Mouse (Mus musculus): ENCODE data around the gene Cltrn.

The Cltrn gene

DNA sequence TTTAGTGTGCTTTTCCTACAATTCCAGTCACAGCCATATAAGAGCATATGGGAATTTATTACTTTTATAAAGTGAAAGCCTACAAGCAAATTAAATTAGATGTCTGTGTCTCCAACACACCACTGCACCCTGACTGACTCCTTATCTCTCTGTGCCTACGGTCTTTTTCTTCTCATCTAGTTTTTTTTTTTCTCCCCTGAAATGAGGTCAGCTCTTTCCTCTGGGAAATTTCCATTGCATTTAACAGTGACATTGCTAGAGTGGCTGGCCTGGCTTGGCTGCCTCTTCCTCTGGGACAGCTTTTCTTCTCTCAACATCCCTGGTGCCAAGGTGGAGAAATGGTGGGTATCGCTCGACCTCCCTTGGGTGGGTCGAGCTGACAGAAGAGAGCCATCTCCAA lies at the start of gene Cltrn:
TSS of gene Cltrn (plus strand) at position 249 of the 400 bp plus-strand sequence.
- in situ Hi-C loops (cut with MboI; ENCODE audit: unreplicated experiment in 2 of 2), result no loop called here

DNA sequence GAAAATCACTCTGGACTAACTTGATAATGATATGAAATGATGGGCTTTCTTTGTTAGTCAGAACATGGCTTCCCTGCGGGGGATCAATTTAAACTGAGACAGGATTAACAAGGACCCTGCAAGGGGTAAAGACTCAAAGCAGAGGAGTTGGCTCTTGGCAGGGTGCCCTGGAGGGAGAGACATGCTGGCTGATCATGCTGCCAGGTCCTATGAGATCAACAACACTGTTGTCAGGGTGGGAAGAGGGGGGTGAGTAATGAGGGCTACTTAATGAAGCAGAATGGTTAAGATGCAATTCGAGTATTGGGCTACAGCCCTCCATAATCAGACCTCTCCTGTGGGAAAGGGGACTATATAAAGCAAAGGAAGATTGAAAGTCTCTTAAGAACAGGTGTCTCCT lies 49.7 kb upstream of the Cltrn start:
- in situ Hi-C loops (cut with MboI; ENCODE audit: unreplicated experiment in 2 of 2), result no loop called here

- in situ Hi-C loops (cut with MboI; ENCODE audit: unreplicated experiment in 2 of 2), result no loop called here
Measured at GRCm38 (mm10) chrX:164042069-164042468, 46.6 kb upstream of the Cltrn start.

DNA sequence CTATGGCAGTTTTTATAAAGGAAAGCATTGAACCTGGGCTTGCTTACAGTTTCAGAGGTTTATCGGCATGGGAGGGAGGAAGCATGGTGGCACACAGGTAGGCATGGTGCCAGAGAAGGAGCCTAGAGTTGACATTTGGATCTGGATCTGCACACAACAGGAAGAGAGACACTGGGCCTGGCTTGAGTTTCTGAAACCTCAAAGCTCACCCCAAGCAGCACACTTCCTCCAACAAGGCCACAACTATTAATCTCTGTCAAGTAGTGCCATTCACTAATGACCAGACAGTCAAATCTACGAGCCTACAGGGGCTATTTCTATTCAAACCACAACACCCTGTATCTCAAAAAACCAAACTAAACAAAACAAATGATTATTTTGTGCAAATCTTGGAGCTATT lies 41.9 kb upstream of the Cltrn start:
- in situ Hi-C loops (cut with MboI; ENCODE audit: unreplicated experiment in 2 of 2), result no loop called here

DNA sequence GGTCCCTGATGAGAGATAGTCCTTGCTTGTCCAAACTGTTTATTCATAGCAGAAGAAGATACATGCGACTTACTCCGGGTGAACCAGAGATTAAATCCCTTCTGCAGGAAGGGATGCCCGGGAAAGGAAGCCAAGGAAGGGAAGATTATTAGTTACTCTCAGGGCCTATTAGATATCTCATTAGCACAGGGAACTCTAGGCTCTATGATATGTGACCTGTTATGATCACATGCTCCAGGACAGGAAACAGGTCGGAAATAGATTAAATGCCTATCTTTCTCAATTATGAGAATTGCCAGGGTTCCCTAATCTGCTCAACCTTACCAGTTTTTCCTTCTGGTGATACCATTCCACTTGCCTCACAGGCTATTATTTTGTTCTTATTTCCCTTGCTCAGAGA lies 32.9 kb upstream of the Cltrn start:
- in situ Hi-C loops (cut with MboI; ENCODE audit: unreplicated experiment in 2 of 2), result loop anchor here in 1 of 2 experiments (25.0 kb wide), 1 partner anchor 1118 kb away; no protein-coding TSS in a partner anchor

DNA sequence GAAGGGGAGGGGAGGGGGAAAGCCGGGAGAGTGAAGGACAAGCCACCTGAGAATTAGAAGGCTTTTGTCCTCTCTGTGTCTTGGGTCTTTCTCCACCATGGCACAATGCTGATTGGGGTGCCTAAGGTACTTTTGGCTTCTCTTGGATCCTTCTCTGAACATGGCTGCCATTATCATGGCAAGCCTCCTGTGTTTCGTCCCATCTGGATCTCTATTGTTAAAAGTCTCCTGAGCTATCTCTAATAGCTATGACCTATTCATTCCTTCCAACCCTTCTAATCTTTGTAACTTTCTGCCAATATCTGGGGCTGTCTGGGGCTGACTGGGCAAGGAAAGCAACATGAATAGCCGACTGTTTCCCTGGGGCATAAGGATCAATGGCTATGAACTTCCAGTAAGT lies 30.1 kb upstream of the Cltrn start:
- in situ Hi-C loops (cut with MboI; ENCODE audit: unreplicated experiment in 2 of 2), result loop anchor here in 1 of 2 experiments (25.0 kb wide), 1 partner anchor 1121 kb away; no protein-coding TSS in a partner anchor

GRCm38 (mm10) chrX:164059070-164059469 lies 29.6 kb upstream of the Cltrn start:
- in situ Hi-C loops (cut with MboI; ENCODE audit: unreplicated experiment in 2 of 2), result loop anchor here in 1 of 2 experiments (25.0 kb wide), 1 partner anchor 1122 kb away; no protein-coding TSS in a partner anchor

DNA sequence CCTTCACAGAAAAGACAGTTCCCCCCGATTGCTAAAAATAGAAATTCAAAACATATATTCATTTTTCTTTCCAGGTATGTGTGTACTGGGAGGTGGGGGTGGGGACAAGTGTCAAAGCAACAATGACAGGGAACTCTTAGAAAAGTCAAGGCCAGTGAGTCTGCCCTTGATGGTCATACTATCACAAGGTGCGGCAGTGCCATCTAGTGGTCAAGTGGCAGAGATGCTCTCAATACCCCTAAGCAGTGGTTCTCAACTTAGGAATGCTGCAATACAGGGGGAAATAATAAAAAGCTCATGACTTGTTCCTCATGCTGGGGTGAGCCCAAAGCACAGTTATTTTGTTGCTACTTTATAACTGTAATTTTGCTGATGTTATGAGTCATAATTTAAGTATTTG lies 22.4 kb upstream of the Cltrn start:
- in situ Hi-C loops (cut with MboI; ENCODE audit: unreplicated experiment in 2 of 2), result loop anchor here (10.0 to 25.0 kb wide), 2 partner anchors 241 to 1129 kb away; no protein-coding TSS in a partner anchor

GRCm38 (mm10) chrX:164068968-164069367 lies 19.7 kb upstream of the Cltrn start:
- in situ Hi-C loops (cut with MboI; ENCODE audit: unreplicated experiment in 2 of 2), result loop anchor here (10.0 to 25.0 kb wide), 2 partner anchors 244 to 1132 kb away; no protein-coding TSS in a partner anchor

DNA sequence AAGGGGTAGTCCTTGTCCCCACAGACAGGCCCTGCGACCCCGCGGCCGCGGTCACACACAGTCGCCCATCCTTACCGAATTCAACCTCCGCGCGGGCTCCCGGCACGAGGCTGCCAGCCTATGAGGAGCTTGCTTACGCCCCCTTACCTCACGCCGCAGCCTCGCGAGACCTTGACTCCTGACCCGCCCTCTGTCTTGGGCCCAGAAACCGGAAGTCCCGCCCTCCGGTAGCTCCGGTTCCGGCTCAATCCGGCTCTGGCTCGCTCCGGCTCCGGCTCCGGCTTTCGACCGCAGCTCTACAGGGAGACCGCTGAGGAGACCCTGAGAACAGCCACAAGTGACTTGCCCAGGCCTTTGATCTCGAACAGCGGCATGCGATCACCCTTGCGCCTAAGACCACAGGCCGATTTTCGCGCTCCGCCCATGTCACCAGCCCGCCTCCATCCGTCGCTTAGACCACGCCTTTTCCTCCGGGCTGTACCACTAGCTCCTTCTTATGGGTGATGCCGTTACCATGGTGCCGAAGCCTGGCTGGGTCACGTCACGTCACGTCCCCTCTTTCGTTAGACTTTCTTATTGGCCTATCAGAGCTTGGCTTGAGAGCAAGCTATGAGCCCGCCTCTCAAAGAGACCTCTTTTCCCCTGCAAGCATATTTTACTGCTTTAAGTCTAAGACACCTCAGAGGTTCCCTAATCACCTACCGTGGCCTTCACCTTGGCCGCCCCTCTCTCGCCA lies 12.4 kb upstream of the Cltrn start, which contains the start of gene Siah1b:
TSS of gene Siah1b (minus strand) at position 454 of the 736 bp plus-strand sequence.
- in situ Hi-C loops (cut with MboI; ENCODE audit: unreplicated experiment in 2 of 2), result loop anchor here (5.0 to 10.0 kb wide), 3 partner anchors 341 to 1189 kb away; partner anchors contain the start of genes Piga (in 1 of the 2) and Syap1 (in 1 of the 2)

- in situ Hi-C loops (cut with MboI; ENCODE audit: unreplicated experiment in 2 of 2), result no loop called here
Measured at GRCm38 (mm10) chrX:164082030-164082429, 6.6 kb upstream of the Cltrn start.

DNA sequence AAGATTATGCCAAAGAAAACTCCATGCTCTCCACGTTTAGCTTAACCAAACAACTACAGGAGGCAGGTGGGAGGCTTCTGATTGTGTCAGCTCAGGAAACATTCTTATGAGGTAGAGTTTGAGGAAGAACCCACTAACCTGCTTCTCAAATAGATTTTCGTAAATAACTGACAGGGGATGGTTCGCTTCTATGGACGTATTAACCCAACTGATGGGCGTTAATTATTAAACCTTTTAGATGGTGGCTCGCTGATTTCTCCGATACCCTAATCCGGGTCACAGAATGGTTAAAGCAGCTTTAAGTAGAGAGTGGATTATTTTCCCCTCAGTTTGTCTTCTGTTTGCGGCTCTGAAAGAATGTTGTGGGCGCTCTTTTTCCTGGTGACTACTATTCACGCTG lies 1.3 kb downstream of the Cltrn start:
- in situ Hi-C loops (cut with MboI; ENCODE audit: unreplicated experiment in 2 of 2), result no loop called here

- in situ Hi-C loops (cut with MboI; ENCODE audit: unreplicated experiment in 2 of 2), result no loop called here
Measured at GRCm38 (mm10) chrX:164092300-164093169, 3.9 kb downstream of the Cltrn start.

GRCm38 (mm10) chrX:164093435-164093834 lies 4.8 kb downstream of the Cltrn start:
- in situ Hi-C loops (cut with MboI; ENCODE audit: unreplicated experiment in 2 of 2), result no loop called here

DNA sequence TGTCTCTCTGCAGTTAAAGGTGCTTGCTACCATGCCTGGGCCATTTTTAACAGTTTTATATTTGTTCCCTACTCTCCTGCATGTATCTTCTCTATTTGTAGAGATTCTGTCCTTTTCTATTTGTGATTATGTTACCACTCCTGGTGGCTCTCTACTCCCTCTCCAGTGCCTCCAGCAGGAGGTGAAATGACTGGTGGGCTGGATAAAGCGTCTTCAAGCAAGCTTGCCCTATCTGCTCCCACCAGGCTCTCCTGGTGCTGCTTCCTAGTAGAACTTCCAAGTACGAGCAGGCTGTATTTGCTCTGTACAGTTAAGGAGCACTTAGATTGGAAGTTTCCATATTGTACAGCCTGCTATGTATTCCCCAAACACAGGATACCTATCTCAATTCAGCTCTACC lies 7.2 kb downstream of the Cltrn start:
- in situ Hi-C loops (cut with MboI; ENCODE audit: unreplicated experiment in 2 of 2), result no loop called here

DNA sequence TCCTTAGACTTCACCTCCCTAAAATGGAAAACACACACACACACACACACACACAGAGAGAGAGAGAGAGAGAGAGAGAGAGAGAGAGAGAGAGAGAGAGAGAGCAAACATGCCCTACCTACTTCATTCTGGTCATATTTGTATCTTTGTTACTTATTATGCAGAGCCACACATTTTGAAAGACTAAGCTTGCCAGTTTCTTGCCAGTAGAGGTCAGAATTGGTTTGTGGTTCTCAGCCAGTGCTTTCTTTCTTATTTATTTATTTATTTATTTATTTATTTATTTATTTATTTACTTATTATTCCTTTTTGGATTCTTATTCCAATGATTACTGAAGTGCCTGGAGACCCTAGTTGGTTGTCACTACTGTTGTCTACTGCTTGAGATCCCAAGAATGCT lies 12.9 kb downstream of the Cltrn start:
- in situ Hi-C loops (cut with MboI; ENCODE audit: unreplicated experiment in 2 of 2), result no loop called here

DNA sequence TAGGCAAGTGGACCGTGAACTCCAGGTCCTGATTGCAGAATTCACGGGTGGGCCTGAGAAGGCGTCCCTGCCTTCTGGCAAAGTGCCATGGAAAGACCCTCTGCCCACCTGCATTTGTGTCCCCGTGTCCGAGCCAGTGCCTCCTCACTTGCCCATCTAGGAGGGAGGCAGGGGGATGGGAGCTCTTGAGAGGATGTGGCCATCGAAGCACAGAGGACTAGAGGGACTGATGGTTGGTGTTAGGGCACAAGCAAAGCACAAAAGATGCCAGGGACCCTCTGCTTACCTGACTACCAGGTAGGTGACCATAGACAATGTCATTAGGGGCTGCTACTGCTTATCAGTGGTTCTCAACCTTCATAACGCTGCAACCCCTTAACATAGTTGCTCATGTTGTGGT lies 13.6 kb downstream of the Cltrn start:
- in situ Hi-C loops (cut with MboI; ENCODE audit: unreplicated experiment in 2 of 2), result no loop called here

GRCm38 (mm10) chrX:164102656-164103055 lies 14.0 kb downstream of the Cltrn start:
- in situ Hi-C loops (cut with MboI; ENCODE audit: unreplicated experiment in 2 of 2), result no loop called here

DNA sequence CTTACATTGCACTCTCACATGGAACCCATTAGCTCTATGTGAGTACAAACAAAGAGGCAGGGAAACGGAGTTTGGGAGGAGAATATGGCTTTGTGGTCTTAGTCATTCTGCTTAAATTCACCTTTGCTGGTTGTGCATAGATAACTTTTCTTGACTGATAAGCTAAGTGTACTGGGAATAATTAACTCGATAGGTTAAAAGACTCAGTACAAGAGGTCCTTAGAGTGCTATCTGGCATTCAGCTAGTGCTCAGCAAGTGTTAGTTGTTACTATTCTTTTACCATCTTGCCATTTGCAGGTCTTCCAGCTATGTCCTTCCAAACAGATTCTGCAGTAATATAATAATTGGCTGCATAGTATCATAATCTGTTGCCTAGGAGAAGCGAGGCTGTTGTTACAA lies 22.5 kb downstream of the Cltrn start:
- in situ Hi-C loops (cut with MboI; ENCODE audit: unreplicated experiment in 2 of 2), result no loop called here

GRCm38 (mm10) chrX:164113744-164114143 lies 25.1 kb downstream of the Cltrn start:
- in situ Hi-C loops (cut with MboI; ENCODE audit: unreplicated experiment in 2 of 2), result no loop called here

DNA sequence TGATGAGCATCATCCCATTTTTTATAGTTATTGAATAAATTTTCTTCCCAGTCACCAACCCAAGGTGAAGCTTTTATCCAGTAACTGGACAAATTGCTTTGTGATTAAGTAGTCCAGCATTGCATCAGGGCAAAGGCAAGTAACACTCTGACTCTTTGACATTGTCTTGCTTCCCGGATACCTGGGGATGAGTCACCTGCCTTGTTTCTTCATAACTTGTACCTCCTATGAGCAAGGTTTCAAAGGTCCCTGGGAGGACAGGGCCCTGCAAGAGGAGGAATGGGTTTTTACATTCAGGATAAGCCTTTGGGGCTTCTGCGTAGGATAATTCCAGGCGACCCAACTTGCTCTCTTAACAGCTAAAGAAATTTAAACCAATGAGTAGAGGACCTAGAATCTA lies 35.3 kb downstream of the Cltrn start:
- in situ Hi-C loops (cut with MboI; ENCODE audit: unreplicated experiment in 2 of 2), result no loop called here

All from v-Abl transformed pro-B cells (cell line).